Mouse (Mus musculus) urinary bladder, postnatal 36 days (tissue): ENCODE data around the gene Angptl3.

Experiments used
- DNase-seq, 2 experiments: peaks; one replicate each; pipeline ENCODE4 v3.0.0; 2022; ENCODE audit warnings: low spot score in 2 of 2, mixed read lengths in 1 of 2

The Angptl3 gene

GRCm38 (mm10) chr4:99030686-99031085 lies at the start of gene Angptl3:
Gene Angptl3 (plus strand): TSS chr4:99030954.
- DNase-seq, result no peak

DNA sequence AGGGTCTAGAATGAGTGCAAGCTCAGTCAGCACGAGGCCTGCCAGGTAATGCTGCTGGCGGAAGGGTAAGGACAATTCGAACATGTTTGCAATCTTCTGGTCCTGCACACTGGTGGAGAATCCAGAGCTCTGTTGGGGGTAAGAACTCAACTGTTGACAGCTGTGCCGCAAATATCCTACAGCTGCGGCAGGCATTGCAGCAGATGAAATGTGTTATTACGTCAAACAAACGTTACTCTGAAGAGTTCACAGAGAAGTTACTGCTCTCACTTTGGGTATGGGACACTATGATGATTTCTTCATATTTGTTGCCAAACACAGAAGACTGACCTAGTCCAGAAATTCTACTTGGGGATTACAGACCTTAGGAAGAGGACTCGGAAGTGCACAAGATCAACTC lies 46.1 kb upstream of the Angptl3 start:
- no peak for DNase-seq

DNA sequence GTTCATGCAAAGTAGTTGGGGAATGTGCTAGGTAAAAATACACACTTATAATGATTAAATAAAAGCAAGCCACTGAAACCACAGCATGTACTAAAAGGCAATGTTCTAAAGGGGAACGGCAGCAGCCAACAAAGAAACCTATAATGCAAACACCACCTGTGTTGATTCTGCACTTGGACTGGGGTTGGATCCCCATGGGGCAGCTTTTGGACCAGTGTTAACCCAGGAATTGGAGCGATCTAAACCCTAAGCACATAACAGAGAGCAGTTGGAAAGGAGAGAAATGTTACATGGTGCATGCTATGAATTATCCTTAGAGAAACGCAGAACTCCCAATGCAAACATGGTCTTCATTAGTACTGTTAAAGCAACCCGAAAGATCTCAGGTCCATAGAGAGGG lies 37.3 kb upstream of the Angptl3 start:
- no peak for DNase-seq

GRCm38 (mm10) chr4:99005574-99005973 lies 25.2 kb upstream of the Angptl3 start:
- DNase-seq, result no peak

GRCm38 (mm10) chr4:99006319-99006718 lies 24.4 kb upstream of the Angptl3 start:
- no peak for DNase-seq

- DNase-seq, result no peak
Measured at GRCm38 (mm10) chr4:99011039-99011438, 19.7 kb upstream of the Angptl3 start.

- DNase-seq, result no peak
Measured at GRCm38 (mm10) chr4:99022221-99022620, 8.5 kb upstream of the Angptl3 start.

GRCm38 (mm10) chr4:99028377-99028776 lies 2.4 kb upstream of the Angptl3 start:
- no peak for DNase-seq

DNA sequence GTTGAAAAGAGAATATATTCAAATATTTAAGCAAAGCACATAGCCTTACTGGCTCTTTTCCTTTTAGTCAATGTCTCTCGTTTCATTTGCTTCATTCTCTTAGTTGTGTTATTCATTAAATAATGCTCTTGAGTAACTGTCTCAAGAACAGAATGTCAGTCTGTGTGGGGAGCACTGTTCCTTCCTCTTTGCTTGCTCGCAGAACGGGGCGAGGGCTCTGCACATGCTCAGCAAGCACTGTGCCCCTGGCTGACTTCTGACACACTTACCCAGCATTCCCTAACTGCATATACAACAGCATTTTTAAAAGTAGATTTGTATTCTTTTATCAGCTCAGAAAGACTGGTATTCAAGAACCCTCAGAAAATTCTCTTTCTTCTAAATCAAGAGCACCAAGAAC lies 2.2 kb downstream of the Angptl3 start:
- DNase-seq, result peak in 1 of 2 experiments; percentile 13

GRCm38 (mm10) chr4:99044854-99045253 lies 14.1 kb downstream of the Angptl3 start:
- no peak for DNase-seq

DNA sequence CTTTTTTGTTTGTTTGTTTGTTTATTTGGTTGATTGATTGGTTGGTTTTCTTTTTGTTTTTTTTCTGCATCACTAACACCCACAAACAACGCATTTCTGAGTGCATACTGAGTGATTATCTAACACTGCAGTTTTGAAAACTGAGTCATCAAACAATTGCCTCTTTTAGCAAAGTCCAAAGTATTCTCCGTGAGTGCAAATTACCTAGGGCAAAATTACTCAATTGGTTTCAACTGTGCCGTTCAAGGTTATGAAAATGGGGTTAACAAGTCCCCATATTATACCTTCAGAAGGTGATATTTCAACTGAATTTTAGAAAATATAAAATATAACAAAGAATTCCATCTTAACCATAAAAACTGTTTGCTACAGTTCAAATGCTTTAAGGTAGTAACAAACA lies 15.7 kb downstream of the Angptl3 start:
- DNase-seq, result no peak

GRCm38 (mm10) chr4:99048581-99048980 lies 17.8 kb downstream of the Angptl3 start:
- DNase-seq, result no peak

DNA sequence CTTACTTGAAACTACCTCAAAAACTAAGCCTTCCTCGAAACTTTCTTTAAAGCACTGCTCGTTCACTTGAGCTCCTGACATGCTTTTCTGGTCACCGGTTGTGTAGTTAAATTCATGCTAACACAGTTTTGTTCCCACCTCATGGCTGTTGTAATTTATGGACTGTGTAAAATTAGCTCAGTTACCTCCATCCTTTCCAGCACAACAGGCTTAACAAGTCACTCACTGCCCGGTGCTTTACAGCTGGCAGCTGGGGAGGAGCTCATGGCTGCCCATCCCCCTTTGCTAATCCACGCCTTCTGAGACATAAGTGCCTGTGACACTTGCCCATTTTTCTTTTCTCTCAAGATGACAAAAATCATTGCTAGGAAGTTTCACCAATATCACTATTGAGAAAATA lies 33.8 kb downstream of the Angptl3 start:
- peak; percentile 11 to 36 for DNase-seq

GRCm38 (mm10) chr4:99068806-99069205 lies 38.1 kb downstream of the Angptl3 start:
- no peak for DNase-seq

DNA sequence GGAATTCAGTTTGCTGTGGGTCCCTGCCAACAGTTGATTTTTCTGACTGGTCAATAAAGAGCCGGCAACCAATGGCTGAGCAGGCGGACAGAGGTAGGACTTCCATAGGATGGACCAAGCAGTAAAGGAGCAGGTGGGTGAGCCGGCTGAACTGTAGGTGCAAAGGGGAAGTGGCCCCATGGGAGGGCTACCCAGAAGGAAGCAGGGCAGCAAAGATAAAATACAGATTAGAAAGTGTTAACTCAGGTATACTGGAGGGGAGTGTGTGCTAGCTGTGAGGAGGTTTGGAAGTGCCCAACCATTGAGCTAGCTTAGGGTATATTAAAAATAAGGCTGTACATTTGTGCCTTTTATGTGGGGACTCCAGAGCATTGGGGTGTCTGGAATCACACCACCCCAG lies 47.3 kb downstream of the Angptl3 start:
- DNase-seq, result no peak

DNA sequence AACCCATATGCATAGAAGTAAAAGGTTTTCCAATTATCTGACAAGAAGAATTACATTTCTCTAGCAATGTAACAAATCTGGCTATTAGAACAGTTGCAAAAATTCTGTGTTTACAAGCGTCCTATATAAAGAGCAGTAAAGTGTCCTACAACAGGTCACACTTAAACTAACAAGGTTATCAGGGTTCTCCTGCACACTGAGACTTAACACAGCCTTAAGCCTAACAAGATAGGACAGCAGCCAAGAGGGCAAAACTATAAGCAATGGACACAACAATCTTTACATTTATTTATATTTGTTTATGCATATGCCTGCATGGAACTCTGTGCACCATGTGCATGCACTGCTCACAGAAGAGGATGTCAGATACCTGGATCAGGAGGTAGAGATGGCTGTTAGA lies 50.4 kb downstream of the Angptl3 start:
- no peak for DNase-seq

GRCm38 (mm10) chr4:99083862-99084261 lies 53.1 kb downstream of the Angptl3 start:
- DNase-seq, result no peak

- no peak for DNase-seq
Measured at GRCm38 (mm10) chr4:99087760-99088485, 57.2 kb downstream of the Angptl3 start.

GRCm38 (mm10) chr4:99091151-99091701 lies 60.5 kb downstream of the Angptl3 start:
- no peak for DNase-seq

DNA sequence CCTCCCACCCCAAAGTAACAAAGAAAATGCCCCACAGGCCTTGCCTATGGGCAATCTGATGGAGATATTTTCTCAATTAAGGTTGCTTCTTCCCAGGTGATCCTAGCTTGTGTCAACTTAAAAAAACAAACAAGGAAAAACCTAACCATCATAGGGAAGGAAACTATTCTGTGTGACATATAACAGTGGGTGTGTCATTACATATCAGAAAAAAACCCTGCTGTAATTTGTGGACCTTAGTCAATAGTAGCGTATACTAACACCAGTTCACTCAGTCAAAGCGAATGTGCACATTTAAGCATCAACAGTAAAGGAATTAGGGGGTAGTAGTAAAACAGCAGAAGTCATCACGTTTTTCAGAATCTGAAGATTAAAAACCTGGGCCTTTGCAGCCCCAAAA lies 61.0 kb downstream of the Angptl3 start:
- no peak for DNase-seq
